ENCODE assay signal across 11 mouse cellular contexts in genomic region chr2:12049972-12050371, GRCm38 (mm10).
DNase-seq lines count a peak whose midpoint lies in the region; TF ChIP-seq lines count a peak whose summit lies in the region.
"Had no signal": no experiment of that assay in that cellular context is flagged by ENCODE, and none has a peak within 500 bp of the region (broad histone marks: within the 10 kb centered on the region; RNA-seq: fewer than 3 reads in every experiment).

No protein-coding gene starts in this region.

- intact Hi-C loops in left cerebral cortex, postnatal 14 days (cut with DNase I) = loop anchor here (2.0 to 5.0 kb wide), 2 partner anchors 251 to 337 kb away; partner anchors contain the start of gene Itga8

- no peaks in the 10 kb centered on the region for H3K4me1 ChIP-seq in cerebellum, adult 2 months (ENCODE audit: control insufficient read depth, insufficient read depth, low read length)
- H3K4me1 ChIP-seq: embryonic facial prominence, embryonic 15.5 days had no signal

- no peaks in the 10 kb centered on the region for H3K27me3 ChIP-seq in cerebellum, adult 2 months (ENCODE audit: control insufficient read depth, insufficient read depth, low read length)
- H3K27me3 ChIP-seq: embryonic facial prominence, embryonic 15.5 days; heart, embryonic 15.5 days had no signal

- no peak for TF ChIP-seq POLR2A in cerebellum, adult 2 months (IDR thresholded peaks at IDR 0.05; ENCODE audit: borderline replicate concordance, insufficient read depth, low read length)

- peak; percentile 51 to 61 for DNase-seq in cerebellum, postnatal 10 days
- no peak for DNase-seq in cerebellum, adult 2 months
- peak; percentile 22 for DNase-seq in layer of hippocampus, adult 11-12 months (ENCODE audit: low spot score)
- DNase-seq in layer of hippocampus, postnatal 36 days = no peak
- peak; percentile 49 for DNase-seq in MN1 (ENCODE audit: low spot score)
- peak; percentile 39 to 58 for DNase-seq in left cerebral cortex, postnatal 14 days (ENCODE audit: low spot score in 2 of 2)
- DNase-seq in urinary bladder, adult 2 months (ENCODE audit: low spot score) = no peak
- DNase-seq in urinary bladder, postnatal 14 days (ENCODE audit: low spot score) = no peak

- TF ChIP-seq CTCF in cerebellum, adult 2 months (IDR thresholded peaks at IDR 0.05; ENCODE audit: borderline replicate concordance, insufficient read depth, low read depth, low read length) = no peak

- H3K4me3 ChIP-seq in cerebellum, adult 2 months (replicated peaks; ENCODE audit: insufficient read depth, low read depth, low read length) = no peak overlapping the region
- H3K4me3 ChIP-seq: embryonic facial prominence, embryonic 15.5 days; heart, embryonic 15.5 days; myocyte had no signal

- no peak overlapping the region for H3K27ac ChIP-seq in cerebellum, adult 2 months (ENCODE audit: insufficient read depth, low read length)
- H3K27ac ChIP-seq: embryonic facial prominence, embryonic 15.5 days had no signal

Comparison
In these comparisons a context has a peak if more than half of its experiments do, and no peak if none do; other contexts are left out.
1. DNase-seq: peak in cerebellum, postnatal 10 days (2 of 2), layer of hippocampus, adult 11-12 months (single experiment), MN1 (single experiment) and left cerebral cortex, postnatal 14 days (2 of 2); none in cerebellum, adult 2 months (0 of 2), layer of hippocampus, postnatal 36 days (0 of 2), urinary bladder, adult 2 months (single experiment) and urinary bladder, postnatal 14 days (single experiment).